ENCODE assay signal across 25 mouse cellular contexts in genomic region chr14:114074011-114074410, GRCm38 (mm10).
"Had no signal": no experiment of that assay in that cellular context is flagged by ENCODE, and none has a peak within 500 bp of the region (broad histone marks: within the 10 kb centered on the region; RNA-seq: fewer than 3 reads in every experiment).

No protein-coding gene starts in this region.

- H3K27ac ChIP-seq: gastrocnemius, adult 2 months; heart, adult 2 months; heart, embryonic 13.5 days; heart, embryonic 15.5 days; hindbrain, embryonic 13.5 days; hindbrain, embryonic 15.5 days; hindbrain, postnatal 0 days; kidney, embryonic 15.5 days; limb, embryonic 13.5 days; limb, embryonic 15.5 days; liver, embryonic 13.5 days; liver, embryonic 15.5 days had no signal

- H3K4me2 ChIP-seq: heart, embryonic 11.5 days; heart, embryonic 13.5 days; heart, embryonic 15.5 days; hindbrain, embryonic 13.5 days; hindbrain, embryonic 15.5 days; kidney, embryonic 15.5 days; limb, embryonic 13.5 days; limb, embryonic 15.5 days; liver, embryonic 11.5 days; liver, embryonic 13.5 days; liver, embryonic 15.5 days had no signal

- ATAC-seq: hindbrain, postnatal 0 days; intestine, embryonic 16.5 days had no signal

- DNase-seq: gastrocnemius, adult 2 months; gastrocnemius, postnatal 10 days; gastrocnemius, postnatal 25 days; heart, adult 2 months; heart, postnatal 14 days; heart, postnatal 36 days; kidney, adult 11 months; kidney, postnatal 10 days; kidney, postnatal 25 days; layer of hippocampus, adult 9-11 months; layer of hippocampus, postnatal 36 days; left cerebral cortex, postnatal 4 days; liver, embryonic 13.5 days had no signal

- H3K9ac ChIP-seq: heart, embryonic 13.5 days; heart, embryonic 15.5 days; hindbrain, embryonic 13.5 days; hindbrain, embryonic 15.5 days; kidney, embryonic 15.5 days; limb, embryonic 13.5 days; limb, embryonic 15.5 days; liver, embryonic 13.5 days; liver, embryonic 15.5 days had no signal

- H3K27me3 ChIP-seq: heart, embryonic 13.5 days; heart, embryonic 15.5 days; hindbrain, embryonic 13.5 days; hindbrain, embryonic 15.5 days; kidney, embryonic 15.5 days; limb, embryonic 13.5 days; limb, embryonic 15.5 days; liver, embryonic 13.5 days; liver, embryonic 15.5 days had no signal

- H3K4me3 ChIP-seq: gastrocnemius, adult 2 months; heart, adult 2 months; heart, embryonic 13.5 days; heart, embryonic 15.5 days; hindbrain, embryonic 13.5 days; hindbrain, embryonic 15.5 days; kidney, embryonic 15.5 days; limb, embryonic 13.5 days; limb, embryonic 15.5 days; liver, embryonic 13.5 days; liver, embryonic 15.5 days had no signal

- H3K4me1 ChIP-seq: heart, embryonic 13.5 days; heart, embryonic 15.5 days; hindbrain, embryonic 13.5 days; hindbrain, embryonic 15.5 days; kidney, embryonic 15.5 days; limb, embryonic 13.5 days; limb, embryonic 15.5 days; liver, embryonic 13.5 days; liver, embryonic 15.5 days had no signal

- H3K36me3 ChIP-seq: heart, embryonic 13.5 days; heart, embryonic 15.5 days; hindbrain, embryonic 13.5 days; hindbrain, embryonic 15.5 days; kidney, embryonic 15.5 days; limb, embryonic 13.5 days; limb, embryonic 15.5 days; liver, embryonic 13.5 days; liver, embryonic 15.5 days had no signal

- H3K9me3 ChIP-seq: heart, embryonic 13.5 days; heart, embryonic 15.5 days; hindbrain, embryonic 13.5 days; hindbrain, embryonic 15.5 days; kidney, embryonic 15.5 days; limb, embryonic 13.5 days; limb, embryonic 15.5 days; liver, embryonic 13.5 days; liver, embryonic 15.5 days had no signal
